Mouse (Mus musculus) heart, embryonic 11.5 days (tissue): Measurements from ENCODE around the gene Neurl3. TPM values are rescaled to one million over a fixed set of nuclear protein-coding genes. Genes with fewer than 3 reads are reported as not detected.

ENCODE experiments used
- ATAC-seq: fragments of 200-750 bp; cut with Nextera tagmentation; replicated peaks from 2 replicates; pipeline ENCODE4 v1.8.0; 2017; ENCODE audit warnings: moderate library complexity; ENCODE audit not compliant: insufficient number of reproducible peaks, low FRiP score, low TSS enrichment
- H3K27ac ChIP-seq: fragments of 300-500 bp; sonication (generic); 2 replicates; pipeline ENCODE4 v1.5.1; 2014; ENCODE audit warnings: mild to moderate bottlenecking, low read depth, low read length
- H3K27me3 ChIP-seq: fragments of 300-500 bp; sonication (generic); 2 replicates; pipeline ENCODE4 v1.6.1; 2014; ENCODE audit warnings: mild to moderate bottlenecking, low read length, mixed read lengths; ENCODE audit not compliant: control insufficient read depth, insufficient read depth
- H3K36me3 ChIP-seq: fragments of 300-500 bp; sonication (generic); 2 replicates; pipeline ENCODE4 v1.6.1; 2014; ENCODE audit warnings: mild to moderate bottlenecking, low read length, moderate library complexity, mixed read lengths; ENCODE audit not compliant: control insufficient read depth, insufficient read depth
- H3K4me1 ChIP-seq: fragments of 300-500 bp; sonication (generic); 2 replicates; pipeline ENCODE4 v1.6.1; 2014; ENCODE audit warnings: low read length; ENCODE audit not compliant: control insufficient read depth, insufficient read depth
- H3K4me2 ChIP-seq: fragments of 300-500 bp; sonication (generic); 2 replicates; pipeline ENCODE4 v1.6.1; 2014; ENCODE audit warnings: mild to moderate bottlenecking, moderate library complexity
- H3K4me3 ChIP-seq: fragments of 300-500 bp; sonication (generic); 2 replicates; pipeline ENCODE4 v1.5.1; 2014; ENCODE audit warnings: low read depth, low read length
- H3K9ac ChIP-seq: fragments of 300-500 bp; sonication (generic); 2 replicates; pipeline ENCODE4 v1.6.1; 2014; ENCODE audit warnings: mild to moderate bottlenecking, low read depth, low read length, moderate library complexity
- H3K9me3 ChIP-seq: fragments of 300-500 bp; sonication (generic); replicated peaks from 2 replicates; pipeline ENCODE4 v1.6.1; 2016; ENCODE audit warnings: low read length; ENCODE audit not compliant: control insufficient read depth
- WGBS: fragments of 180-500 bp; shearing (Covaris S2); extraction: QIAGEN DNeasy Blood & Tissue Kit; methylation state at CpG from one replicate; pipeline ENCODE4 v1.1.7; 2014; ENCODE audit not compliant: insufficient replicate concordance; 5-methylcytosine and 5-hydroxymethylcytosine counted together
- polyA plus RNA-seq: library from polyadenylated mRNA; unstranded; fragments of >200 nt; fragmentation: Nextera tagmentation; extraction: Ambion mirVana; gene quantifications from 2 replicates; pipeline ENCODE4 v1.2.1, GENCODE M21; 2014

Gene Neurl3
- polyA plus RNA-seq, 1 experiment from 2014 or later = 2.6 TPM

- Histone ChIP-seq H3K27me3 (peaks cover 10% of the 10 kb centered on the region; the same call in 1 of the 2 replicates), H3K4me2 (no peak overlapping the region), H3K9ac (no peak overlapping the region), H3K27ac (no peak overlapping the region), H3K4me1 (0 out of 2 replicates have a peak, but pooled peaks cover 3% of the 10 kb centered on the region), H3K4me3 (no peak overlapping the region), H3K9me3 (peaks cover 7% of the 10 kb centered on the region; the same call in 1 of the 2 replicates), H3K36me3 (no peaks in the 10 kb centered on the region)
- WGBS = 81% methylated on average over 8 of the region's 8 CpGs
- no peak for ATAC-seq
These were observed 17.2 kb downstream of the Neurl3 start for GRCm38 (mm10) chr1:36257276-36257675.

- Histone ChIP-seq H3K9ac (0 out of 2 replicates have a peak overlapping the region, but pooled peaks have one; percentile 10), H3K4me3 (no peak overlapping the region), H3K4me1 (0 out of 2 replicates have a peak, but pooled peaks cover 3% of the 10 kb centered on the region), H3K27me3 (peaks cover 10% of the 10 kb centered on the region; the same call in 1 of the 2 replicates), H3K36me3 (no peaks in the 10 kb centered on the region), H3K27ac (peak overlapping the region; percentile 41; the same call in 1 of the 2 replicates), H3K9me3 (peaks cover 7% of the 10 kb centered on the region; the same call in 1 of the 2 replicates), H3K4me2 (no peak overlapping the region; the same call in 1 of the 2 replicates)
- ATAC-seq = no peak
- 23% methylated on average over 20 of the region's 20 CpGs for WGBS
These were observed 18.4 kb downstream of the Neurl3 start for GRCm38 (mm10) chr1:36255871-36256640.

- peak overlapping the region; percentile 64 for H3K27ac ChIP-seq
- H3K27me3 ChIP-seq = peaks cover 10% of the 10 kb centered on the region; the same call in 1 of the 2 replicates
- 7% methylated on average over 25 of the region's 25 CpGs for WGBS
- H3K4me1 ChIP-seq = 0 out of 2 replicates have a peak, but pooled peaks cover 3% of the 10 kb centered on the region
- peak; percentile 71 for ATAC-seq
- peak overlapping the region; percentile 61 for H3K4me2 ChIP-seq
- H3K9me3 ChIP-seq = peaks cover 7% of the 10 kb centered on the region; the same call in 1 of the 2 replicates
- no peaks in the 10 kb centered on the region for H3K36me3 ChIP-seq
- H3K4me3 ChIP-seq = peak overlapping the region; percentile 25
- 0 out of 2 replicates have a peak overlapping the region, but pooled peaks have one; percentile 40 for H3K9ac ChIP-seq
These were observed 19.7 kb downstream of the Neurl3 start for GRCm38 (mm10) chr1:36254635-36255360.

GRCm38 (mm10) chr1:36252791-36253190, 21.7 kb downstream of the Neurl3 start:
- H3K4me1 ChIP-seq = 0 out of 2 replicates have a peak, but pooled peaks cover 3% of the 10 kb centered on the region
- peak; percentile 46; the same call in 1 of the 2 replicates for ATAC-seq
- H3K27me3 ChIP-seq = peaks cover 10% of the 10 kb centered on the region; the same call in 1 of the 2 replicates
- no peak overlapping the region for H3K4me3 ChIP-seq
- H3K36me3 ChIP-seq = no peaks in the 10 kb centered on the region
- 6% methylated on average over 6 of the region's 6 CpGs for WGBS
- no peak overlapping the region for H3K9ac ChIP-seq
- peaks cover 7% of the 10 kb centered on the region; the same call in 1 of the 2 replicates for H3K9me3 ChIP-seq
- no peak overlapping the region for H3K4me2 ChIP-seq
- no peak overlapping the region for H3K27ac ChIP-seq

- Histone ChIP-seq H3K36me3 (no peaks in the 10 kb centered on the region), H3K4me3 (no peak overlapping the region), H3K27ac (no peak overlapping the region), H3K9ac (no peak overlapping the region), H3K27me3 (peaks cover 8% of the 10 kb centered on the region; the same call in 1 of the 2 replicates), H3K4me1 (0 out of 2 replicates have a peak, but pooled peaks cover 3% of the 10 kb centered on the region), H3K4me2 (no peak overlapping the region; the same call in 1 of the 2 replicates), H3K9me3 (peaks cover 4% of the 10 kb centered on the region; the same call in 1 of the 2 replicates)
- whole genome bisulfite sequencing = 9% methylated on average over 9 of the region's 9 CpGs
- ATAC-seq = no peak
These were observed 23.1 kb downstream of the Neurl3 start for GRCm38 (mm10) chr1:36251426-36251825.

- no peak for ATAC-seq
- no peaks in the 10 kb centered on the region for H3K9me3 ChIP-seq
- 58% methylated on average over 6 of the region's 6 CpGs for WGBS
- no peaks in the 10 kb centered on the region for H3K36me3 ChIP-seq
- no peak overlapping the region for H3K4me2 ChIP-seq
- H3K4me3 ChIP-seq = no peak overlapping the region
- H3K27ac ChIP-seq = no peak overlapping the region
- H3K27me3 ChIP-seq = no peaks in the 10 kb centered on the region
- H3K4me1 ChIP-seq = peaks cover 10% of the 10 kb centered on the region
- H3K9ac ChIP-seq = no peak overlapping the region
These were observed 27.8 kb downstream of the Neurl3 start for GRCm38 (mm10) chr1:36246688-36247087.

- H3K27me3 ChIP-seq = no peaks in the 10 kb centered on the region
- WGBS = 85% methylated on average over 4 of the region's 4 CpGs
- no peaks in the 10 kb centered on the region for H3K36me3 ChIP-seq
- H3K9me3 ChIP-seq = no peaks in the 10 kb centered on the region
- H3K4me3 ChIP-seq = no peak overlapping the region
- no peak overlapping the region for H3K27ac ChIP-seq
- H3K4me2 ChIP-seq = peak overlapping the region; percentile 59
- peaks cover 10% of the 10 kb centered on the region for H3K4me1 ChIP-seq
- no peak overlapping the region for H3K9ac ChIP-seq
- no peak for ATAC-seq
These were observed 29.7 kb downstream of the Neurl3 start for GRCm38 (mm10) chr1:36244828-36245215.

GRCm38 (mm10) chr1:36244058-36244827, 30.2 kb downstream of the Neurl3 start, which contains the start of gene Uggt1:
TSS of gene Uggt1 (minus strand) at chr1:36244720.
- H3K27me3 ChIP-seq = no peaks in the 10 kb centered on the region
- 2% methylated on average over 48 of the region's 49 CpGs for WGBS
- peak within 1 kb of the TSS; percentile 94 for H3K4me3 ChIP-seq
- peak; percentile 90 for ATAC-seq
- H3K4me2 ChIP-seq = peak within 1 kb of the TSS; percentile 88
- H3K36me3 ChIP-seq = no peaks in the 10 kb centered on the region
- peaks cover 10% of the 10 kb centered on the region for H3K4me1 ChIP-seq
- H3K9ac ChIP-seq = peak within 1 kb of the TSS; percentile 94
- H3K9me3 ChIP-seq = no peaks in the 10 kb centered on the region
- H3K27ac ChIP-seq = peak within 1 kb of the TSS; percentile 85
